Mouse (Mus musculus): ENCODE measurements around the gene Ccdc149. TPM values are rescaled to one million over a fixed set of nuclear protein-coding genes. Genes with fewer than 3 reads are reported as not detected.

Ccdc149 gene
- total and polyA plus RNA-seq, 3 experiments = 1.1 to 9.6 (median 4.9) TPM

Other genes starting within 250 kb of the Ccdc149 start
- gene Sod3, start 107.7 kb downstream of the Ccdc149 start, total RNA-seq (2021) = 100 to 1,000 TPM; 202 to 244 TPM
- gene Sod3, start 107.7 kb downstream of the Ccdc149 start, polyA plus RNA-seq (2012; rRNA removed) = 519 and 587 TPM in 2 replicates
- gene Lgi2, start 94.9 kb upstream of the Ccdc149 start, total RNA-seq (2021) = 1 to 10 TPM in 1 of 2 experiments, under 1 TPM in 1; 0.69 to 1.6 TPM
- 0.26 and 0.41 TPM in 2 replicates for gene Lgi2, start 94.9 kb upstream of the Ccdc149 start, polyA plus RNA-seq (2012; rRNA removed)
- gene Sepsecs, start 198.2 kb upstream of the Ccdc149 start, total RNA-seq (2021) = 10 to 100 TPM; 14.2 to 15.5 TPM
- gene Sepsecs, start 198.2 kb upstream of the Ccdc149 start, polyA plus RNA-seq (2012; rRNA removed) = 1.4 and 1.5 TPM in 2 replicates

Measured in adrenal gland, adult 2 months (tissue).